Mouse (Mus musculus) MEL (cell line): ENCODE results near the gene Col23a1. TPM values are rescaled to one million over a fixed set of nuclear protein-coding genes. Genes with fewer than 3 reads are reported as not detected.

ENCODE experiments used
- DNase-seq: peaks from one replicate; pipeline ENCODE4 v3.0.0; 2011; ENCODE audit warnings: low read depth, low spot score
- H3K27ac ChIP-seq: 2 replicates; pipeline ENCODE4 v1.5.1; 2012; ENCODE audit warnings: low read depth, mild to moderate bottlenecking, control low read depth, low read length, moderate library complexity; ENCODE audit not compliant: control insufficient read depth
- H3K27me3 ChIP-seq, 2 experiments: fragments of 150-350 bp in 1 of 2; sonication (generic) in 1 of 2; 2 replicates each; pipeline ENCODE4 v1.6.1; 2012; ENCODE audit warnings: low read length in 2 of 2, mild to moderate bottlenecking in 2 of 2, improper control_type of control experiment in 1 of 2, moderate library complexity in 1 of 2; ENCODE audit not compliant: insufficient read depth in 2 of 2, control insufficient read depth in 1 of 2
- H3K36me3 ChIP-seq, 2 experiments: 2 replicates each; pipeline ENCODE4 v1.6.1; 2012 to 2014; ENCODE audit warnings: low read length in 2 of 2, improper control_type of control experiment in 1 of 2, inconsistent platforms in 1 of 2, mild to moderate bottlenecking in 1 of 2; ENCODE audit not compliant: insufficient read depth in 2 of 2, control insufficient read depth in 1 of 2
- H3K4me1 ChIP-seq, 2 experiments: fragments of 150-350 bp in 1 of 2; sonication (generic) in 1 of 2; 2 replicates each; pipeline ENCODE4 v1.6.1; 2012; ENCODE audit warnings: low read length in 2 of 2, improper control_type of control experiment in 1 of 2, mild to moderate bottlenecking in 1 of 2; ENCODE audit not compliant: insufficient read depth in 2 of 2, control insufficient read depth in 1 of 2
- H3K4me3 ChIP-seq, 2 experiments: fragments of 150-350 bp in 1 of 2; sonication (generic) in 1 of 2; 2 replicates each; pipeline ENCODE4 v1.5.1; 2012; ENCODE audit warnings: low read depth in 2 of 2, low read length in 2 of 2, mild to moderate bottlenecking in 2 of 2, moderate library complexity in 2 of 2, control low read depth in 1 of 2, improper control_type of control experiment in 1 of 2; ENCODE audit not compliant: control insufficient read depth in 1 of 2, insufficient read depth in 1 of 2
- H3K79me2 ChIP-seq: 2 replicates; pipeline ENCODE4 v1.6.1; 2012; ENCODE audit warnings: mild to moderate bottlenecking, low read length, moderate library complexity; ENCODE audit not compliant: control insufficient read depth, poor library complexity, insufficient read depth
- H3K9ac ChIP-seq: 2 replicates; pipeline ENCODE4 v1.6.1; 2012; ENCODE audit warnings: low read depth, mild to moderate bottlenecking, control low read depth, low read length, moderate library complexity; ENCODE audit not compliant: control insufficient read depth, poor library complexity, severe bottlenecking
- H3K9me3 ChIP-seq: fragments of 150-350 bp; sonication (generic); replicated peaks from 2 replicates; pipeline ENCODE4 v1.6.1; 2012; ENCODE audit warnings: mild to moderate bottlenecking, low read length, improper control_type of control experiment, moderate library complexity; ENCODE audit not compliant: insufficient read depth
- BHLHE40 ChIP-seq: IDR thresholded peaks from 2 replicates; pipeline ENCODE4 v1.6.1; 2012; ENCODE audit warnings: low read depth, mild to moderate bottlenecking, inconsistent platforms, low read length, improper control_type of control experiment, borderline replicate concordance
- CHD2 ChIP-seq: IDR thresholded peaks from 2 replicates; pipeline ENCODE4 v1.6.1; 2011; ENCODE audit warnings: low read length, improper control_type of control experiment
- EP300 ChIP-seq, 2 experiments: IDR thresholded peaks; 2 replicates each; pipeline ENCODE4 v1.6.1; 2011; ENCODE audit warnings: improper control_type of control experiment in 2 of 2, low read length in 2 of 2, low read depth in 1 of 2, mild to moderate bottlenecking in 1 of 2
- GABPA ChIP-seq: IDR thresholded peaks from 2 replicates; pipeline ENCODE4 v1.6.1; 2012; ENCODE audit warnings: low read depth, mild to moderate bottlenecking, inconsistent platforms, low read length, improper control_type of control experiment, moderate library complexity
- HCFC1 ChIP-seq: IDR thresholded peaks from 2 replicates; pipeline ENCODE4 v1.6.1; 2012; ENCODE audit warnings: low read depth, mild to moderate bottlenecking, inconsistent platforms, low read length, improper control_type of control experiment, moderate library complexity
- MEF2A ChIP-seq: IDR thresholded peaks from 2 replicates; pipeline ENCODE4 v1.6.1; 2014; ENCODE audit warnings: low read depth, mild to moderate bottlenecking, inconsistent platforms, low read length, improper control_type of control experiment; ENCODE audit not compliant: poor library complexity, insufficient replicate concordance, severe bottlenecking; ENCODE audit errors: extremely low read depth
- MYB ChIP-seq: IDR thresholded peaks from 2 replicates; pipeline ENCODE4 v1.6.1; 2011; ENCODE audit warnings: mild to moderate bottlenecking, low read depth, low read length, improper control_type of control experiment
- SIN3A ChIP-seq: IDR thresholded peaks from 2 replicates; pipeline ENCODE4 v1.6.1; 2012; ENCODE audit warnings: low read length, improper control_type of control experiment, inconsistent platforms
- SMC3 ChIP-seq: IDR thresholded peaks from 2 replicates; pipeline ENCODE4 v1.6.1; 2011; ENCODE audit warnings: low read depth, low read length, improper control_type of control experiment
- TAL1 ChIP-seq: IDR thresholded peaks from 2 replicates; pipeline ENCODE4 v1.6.1; 2012; ENCODE audit warnings: mild to moderate bottlenecking, inconsistent platforms, low read length, moderate library complexity, mixed read lengths
- TBP ChIP-seq: IDR thresholded peaks from 2 replicates; pipeline ENCODE4 v1.8.0; 2011; ENCODE audit warnings: low read depth, low read length, improper control_type of control experiment
- USF1 ChIP-seq: IDR thresholded peaks from 2 replicates; pipeline ENCODE4 v1.6.1; 2014; ENCODE audit warnings: low read depth, mild to moderate bottlenecking, inconsistent platforms, low read length, improper control_type of control experiment, moderate library complexity
- USF2 ChIP-seq, 2 experiments: IDR thresholded peaks; 2 replicates each; pipeline ENCODE4 v1.6.1; 2011 to 2012; ENCODE audit warnings: improper control_type of control experiment in 2 of 2, low read length in 2 of 2, borderline replicate concordance in 1 of 2, inconsistent platforms in 1 of 2, low read depth in 1 of 2, mild to moderate bottlenecking in 1 of 2; ENCODE audit not compliant: insufficient read depth in 1 of 2
- ZKSCAN1 ChIP-seq: IDR thresholded peaks from 2 replicates; pipeline ENCODE4 v1.6.1; 2012; ENCODE audit warnings: low read depth, mild to moderate bottlenecking, inconsistent platforms, low read length, improper control_type of control experiment, moderate library complexity
- ZNF384 ChIP-seq: IDR thresholded peaks from 2 replicates; pipeline ENCODE4 v1.6.1; 2012; ENCODE audit warnings: low read depth, mild to moderate bottlenecking, inconsistent platforms, low read length, improper control_type of control experiment
- polyA plus RNA-seq, 2 experiments: library from polyadenylated mRNA; stranded (reverse) in 1 of 2; unstranded in 1 of 2; fragments of >175 nt in 1 of 2; fragments of >200 nt in 1 of 2; gene quantifications; 2 replicates each; pipeline versions ENCODE4 v1.2.1 to v1.2.4; 2012; ENCODE audit warnings: low replicate concordance in 2 of 2, low read depth in 1 of 2; ENCODE audit not compliant: insufficient read length in 2 of 2, insufficient read depth in 1 of 2, missing spikeins in 1 of 2
- total RNA-seq: library from RNA; depleted of rRNA; stranded (reverse); fragments of 300-350 nt; gene quantifications from 2 replicates; pipeline ENCODE4 v1.2.3, GENCODE M21; 2012

Gene Col23a1
- total and polyA plus RNA-seq, 3 experiments = under 0.01 to 0.03 TPM; not detected in 1

- no peak overlapping the region for H3K27ac ChIP-seq
- no peak for DNase-seq
- TF ChIP-seq HCFC1 (no peak), BHLHE40 (no peak), SIN3A (no peak), SMC3 (no peak), ZKSCAN1 (no peak), USF2 (IDR thresholded peaks at IDR 0.05; ENCODE audit: borderline replicate concordance in 1 of 2, insufficient read depth in 1 of 2, low read depth in 1 of 2, low read length in 2 of 2) (no peak), GABPA (no peak)
- no peaks in the 10 kb centered on the region for H3K9me3 ChIP-seq
- no peak overlapping the region for H3K9ac ChIP-seq
- H3K36me3 ChIP-seq = no peaks in the 10 kb centered on the region
- H3K27me3 ChIP-seq = no peaks in the 10 kb centered on the region
- H3K4me1 ChIP-seq = no peaks in the 10 kb centered on the region
- H3K4me3 ChIP-seq = no peak overlapping the region
- H3K79me2 ChIP-seq = no peaks in the 10 kb centered on the region
Measured at GRCm38 (mm10) chr11:51449881-51450280, 160.2 kb downstream of the Col23a1 start.

DNA sequence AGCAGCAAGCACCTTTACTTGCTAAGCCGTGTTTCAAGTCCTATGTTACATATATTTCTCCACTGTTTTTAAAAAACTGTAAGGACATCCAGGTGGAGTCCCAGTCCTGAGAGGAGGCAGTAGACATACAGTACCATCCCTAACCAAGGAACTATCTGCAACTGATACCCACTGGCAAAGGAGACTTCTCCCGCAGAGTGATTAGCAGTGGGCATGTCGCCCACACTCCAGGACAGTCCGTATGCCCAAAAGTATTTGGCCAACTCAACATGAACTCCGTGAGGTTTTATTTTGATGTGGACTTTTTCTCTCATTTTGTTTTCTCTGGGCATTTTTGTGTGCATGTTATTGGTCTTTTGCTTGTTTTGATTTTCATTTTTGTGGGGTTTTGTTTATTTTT lies 161.6 kb downstream of the Col23a1 start:
- TF ChIP-seq EP300 (IDR thresholded peaks at IDR 0.05; ENCODE audit: low read depth in 1 of 2, low read length in 2 of 2) = no peak
- no peak for TF ChIP-seq CHD2
- TF ChIP-seq MYB = no peak
- TF ChIP-seq USF1 = no peak
- no peak for DNase-seq
- Histone ChIP-seq H3K4me3 (no peak overlapping the region), H3K9ac (no peak overlapping the region), H3K4me1 (no peaks in the 10 kb centered on the region), H3K79me2 (no peaks in the 10 kb centered on the region), H3K27ac (no peak overlapping the region), H3K36me3 (no peaks in the 10 kb centered on the region), H3K27me3 (no peaks in the 10 kb centered on the region), H3K9me3 (no peaks in the 10 kb centered on the region)

DNA sequence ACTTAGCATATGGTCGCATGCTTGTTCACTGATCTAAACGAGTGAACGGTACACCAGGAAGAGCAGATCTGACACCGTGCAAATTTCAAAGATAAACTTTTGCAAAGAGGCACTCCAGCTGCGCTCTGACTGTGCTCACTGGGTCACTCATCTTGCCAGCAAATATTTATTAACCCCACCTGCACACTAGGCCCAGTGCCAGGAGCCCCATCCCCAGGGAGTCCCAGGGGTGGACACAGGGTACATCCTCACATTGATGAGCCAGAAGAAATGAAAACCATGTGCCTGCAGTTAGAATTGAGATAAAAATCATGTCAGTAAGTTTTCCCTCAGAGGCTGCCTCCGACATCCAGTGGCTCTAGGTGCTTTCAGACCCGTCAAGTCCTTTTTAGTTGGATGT lies 162.2 kb downstream of the Col23a1 start:
- DNase-seq = no peak
- no peak overlapping the region for H3K27ac ChIP-seq
- H3K36me3 ChIP-seq = no peaks in the 10 kb centered on the region
- H3K9me3 ChIP-seq = no peaks in the 10 kb centered on the region
- no peak overlapping the region for H3K9ac ChIP-seq
- H3K27me3 ChIP-seq = no peaks in the 10 kb centered on the region
- H3K79me2 ChIP-seq = no peaks in the 10 kb centered on the region
- H3K4me1 ChIP-seq = no peaks in the 10 kb centered on the region
- no peak overlapping the region for H3K4me3 ChIP-seq
- TF ChIP-seq USF2 (IDR thresholded peaks at IDR 0.05; ENCODE audit: borderline replicate concordance in 1 of 2, insufficient read depth in 1 of 2, low read depth in 1 of 2, low read length in 2 of 2) = no peak
- TF ChIP-seq MEF2A = no peak
- TF ChIP-seq ZNF384 = no peak
- TF ChIP-seq TBP = no peak
- TF ChIP-seq BHLHE40 = no peak
- TF ChIP-seq TAL1 = no peak
